In genomic region chr10:108763722-108764121, GRCm38 (mm10) we compare ENCODE assay signal across 13 mouse cellular contexts.
DNase-seq lines count a peak whose midpoint lies in the region; ATAC-seq lines count a peak whose summit lies in the region.
"Had no signal": no experiment of that assay in that cellular context is flagged by ENCODE, and none has a peak within 500 bp of the region (broad histone marks: within the 10 kb centered on the region; RNA-seq: fewer than 3 reads in every experiment).

No protein-coding gene starts in this region.

- H3K4me1 ChIP-seq in forebrain, embryonic 13.5 days = peaks cover 5% of the 10 kb centered on the region
- H3K4me1 ChIP-seq in forebrain, embryonic 10.5 days = no peaks in the 10 kb centered on the region
- peaks cover 12% of the 10 kb centered on the region for H3K4me1 ChIP-seq in neural tube, embryonic 13.5 days (replicated peaks)
- peaks cover 2% of the 10 kb centered on the region; the same call in 1 of the 2 replicates for H3K4me1 ChIP-seq in midbrain, embryonic 12.5 days
- no peaks in the 10 kb centered on the region for H3K4me1 ChIP-seq in liver, embryonic 11.5 days (replicated peaks; ENCODE audit: control insufficient read depth, insufficient read depth, low read length)

- H3K4me3 ChIP-seq in forebrain, embryonic 13.5 days = no peak overlapping the region
- no peak overlapping the region for H3K4me3 ChIP-seq in forebrain, embryonic 10.5 days
- H3K4me3 ChIP-seq in neural tube, embryonic 13.5 days = no peak overlapping the region
- H3K4me3 ChIP-seq in midbrain, embryonic 12.5 days = no peak overlapping the region
- H3K4me3 ChIP-seq in liver, embryonic 11.5 days (ENCODE audit: low read depth, low read length) = no peak overlapping the region

- H3K9ac ChIP-seq in forebrain, embryonic 13.5 days = no peak overlapping the region
- no peak overlapping the region for H3K9ac ChIP-seq in neural tube, embryonic 13.5 days
- no peak overlapping the region for H3K9ac ChIP-seq in midbrain, embryonic 12.5 days (replicated peaks)
- no peak overlapping the region for H3K9ac ChIP-seq in liver, embryonic 11.5 days (ENCODE audit: low read depth, low read length)

- H3K36me3 ChIP-seq in forebrain, embryonic 13.5 days (ENCODE audit: poor library complexity, severe bottlenecking) = no peaks in the 10 kb centered on the region
- no peaks in the 10 kb centered on the region for H3K36me3 ChIP-seq in forebrain, embryonic 10.5 days (replicated peaks)
- no peaks in the 10 kb centered on the region for H3K36me3 ChIP-seq in neural tube, embryonic 13.5 days
- H3K36me3 ChIP-seq in midbrain, embryonic 12.5 days = no peaks in the 10 kb centered on the region
- H3K36me3 ChIP-seq in liver, embryonic 11.5 days (ENCODE audit: control insufficient read depth, insufficient read depth, low read length) = no peaks in the 10 kb centered on the region
- H3K36me3 ChIP-seq: G1E had no signal

- ATAC-seq in forebrain, embryonic 13.5 days = peak; percentile 78
- ATAC-seq in neural tube, embryonic 13.5 days (ENCODE audit: low read depth) = 0 out of 2 replicates have a peak, but pooled peaks have one; percentile 59
- ATAC-seq in midbrain, embryonic 12.5 days (ENCODE audit: low FRiP score, low read depth) = peak; percentile 55
- no peak for ATAC-seq in liver, embryonic 11.5 days (replicated peaks; ENCODE audit: low FRiP score)
- ATAC-seq: intestine, embryonic 16.5 days had no signal

- 68% methylated on average over 6 of the region's 6 CpGs for WGBS in forebrain, embryonic 13.5 days
- 94% methylated on average over 6 of the region's 6 CpGs for WGBS in forebrain, embryonic 10.5 days
- WGBS in neural tube, embryonic 13.5 days = 83% methylated on average over 6 of the region's 6 CpGs
- 83% methylated on average over 6 of the region's 6 CpGs for WGBS in midbrain, embryonic 12.5 days
- 81% methylated on average over 6 of the region's 6 CpGs for WGBS in liver, embryonic 11.5 days

- no peaks in the 10 kb centered on the region for H3K27me3 ChIP-seq in forebrain, embryonic 13.5 days
- no peaks in the 10 kb centered on the region for H3K27me3 ChIP-seq in forebrain, embryonic 10.5 days (ENCODE audit: poor library complexity, severe bottlenecking)
- H3K27me3 ChIP-seq in neural tube, embryonic 13.5 days = no peaks in the 10 kb centered on the region
- no peaks in the 10 kb centered on the region for H3K27me3 ChIP-seq in midbrain, embryonic 12.5 days
- H3K27me3 ChIP-seq in liver, embryonic 11.5 days (replicated peaks; ENCODE audit: control insufficient read depth, insufficient read depth, low read length) = no peaks in the 10 kb centered on the region

- H3K27ac ChIP-seq in forebrain, embryonic 13.5 days = no peak overlapping the region
- no peak overlapping the region for H3K27ac ChIP-seq in forebrain, embryonic 10.5 days
- H3K27ac ChIP-seq in neural tube, embryonic 13.5 days (replicated peaks) = peak overlapping the region; percentile 61
- no peak overlapping the region for H3K27ac ChIP-seq in midbrain, embryonic 12.5 days (replicated peaks)
- H3K27ac ChIP-seq in liver, embryonic 11.5 days (ENCODE audit: low read depth, low read length) = no peak overlapping the region

- no peaks in the 10 kb centered on the region for H3K9me3 ChIP-seq in forebrain, embryonic 13.5 days (replicated peaks)
- no peaks in the 10 kb centered on the region for H3K9me3 ChIP-seq in forebrain, embryonic 10.5 days
- no peaks in the 10 kb centered on the region for H3K9me3 ChIP-seq in neural tube, embryonic 13.5 days
- H3K9me3 ChIP-seq in midbrain, embryonic 12.5 days = no peaks in the 10 kb centered on the region
- no peaks in the 10 kb centered on the region for H3K9me3 ChIP-seq in liver, embryonic 11.5 days (ENCODE audit: control insufficient read depth, low read length)
- H3K9me3 ChIP-seq: G1E had no signal

- no peak for DNase-seq in forebrain, embryonic 10.5 days (ENCODE audit: extremely low spot score, low spot score)
- no peak for DNase-seq in neural tube, embryonic 10.5 days (ENCODE audit: extremely low spot score, low spot score)
- DNase-seq in thymus, postnatal 14 days = no peak
- DNase-seq in liver, embryonic 11.5 days (ENCODE audit: low spot score) = no peak
- DNase-seq: adrenal gland, postnatal 14 days; heart, postnatal 10 days; kidney, postnatal 10 days; lung, postnatal 36 days had no signal

- H3K4me2 ChIP-seq in forebrain, embryonic 13.5 days = no peak overlapping the region
- H3K4me2 ChIP-seq in neural tube, embryonic 13.5 days = no peak overlapping the region
- no peak overlapping the region for H3K4me2 ChIP-seq in midbrain, embryonic 12.5 days (replicated peaks)
- no peak overlapping the region for H3K4me2 ChIP-seq in liver, embryonic 11.5 days
